Mouse (Mus musculus): Measurements from ENCODE around the gene Rnf227. TPM values are rescaled to one million over a fixed set of nuclear protein-coding genes. Genes with fewer than 3 reads are reported as not detected.

Rnf227 gene
- total and polyA plus RNA-seq, 3 experiments: 0.21 to 0.30 TPM; not detected in 1

- H3K9ac ChIP-seq (ENCODE audit: insufficient read depth, low read depth): no peak overlapping the region
- no peaks in the 10 kb centered on the region for H3K9me3 ChIP-seq (replicated peaks; ENCODE audit: low read length)
- in situ Hi-C loops (cut with MboI; ENCODE audit: low pct_ligation_motif_present, low pct_unique_long_range_greater_than_20kb, low sequenced_read_pairs) (no loop called here), dilution Hi-C loops (cut with MboI; ENCODE audit: extremely low pct_ligation_motif_present, extremely low pct_unique_long_range_greater_than_20kb, low sequenced_read_pairs) (no loop called here)
- peaks cover 39% of the 10 kb centered on the region for H3K27me3 ChIP-seq (replicated peaks)
- no peak overlapping the region for H3K4me3 ChIP-seq (replicated peaks in 1 of 3; ENCODE audit: low read depth in 2 of 3, low read length in 2 of 3, poor library complexity in 1 of 3)
- H3K4me2 ChIP-seq (ENCODE audit: insufficient read depth, low read depth, poor library complexity, severe bottlenecking): no peak overlapping the region
- H3K79me2 ChIP-seq (replicated peaks; ENCODE audit: control insufficient read depth, extremely low read depth, insufficient read depth, poor library complexity, severe bottlenecking): no peaks in the 10 kb centered on the region
- TF ChIP-seq MAX (IDR thresholded peaks at IDR 0.05; ENCODE audit: low read length): no peak
- no peak for TF ChIP-seq RAD21 (IDR thresholded peaks at IDR 0.05; ENCODE audit: low read depth, low read length)
- no peak for TF ChIP-seq MYC (IDR thresholded peaks at IDR 0.05; ENCODE audit: low read depth, low read length)
- TF ChIP-seq POLR2AphosphoS2 (IDR thresholded peaks at IDR 0.05; ENCODE audit: low read depth, low read length): no peak
- TF ChIP-seq SMC3 (IDR thresholded peaks at IDR 0.05; ENCODE audit: low read depth, low read length): no peak
- TF ChIP-seq ZKSCAN1 (IDR thresholded peaks at IDR 0.05; ENCODE audit: borderline replicate concordance, low read depth, low read length): no peak
- no peak for TF ChIP-seq ZMIZ1 (IDR thresholded peaks at IDR 0.05; ENCODE audit: low read depth, low read length)
- no peak for TF ChIP-seq BHLHE40 (IDR thresholded peaks at IDR 0.05; ENCODE audit: low read depth, low read length)
- TF ChIP-seq CTCF (conservative IDR thresholded peaks at IDR 0.05 in 1 of 2, IDR thresholded peaks at IDR 0.05 in 1 of 2; ENCODE audit: low read depth in 2 of 2, low read length in 2 of 2): no peak
- no peak for TF ChIP-seq MXI1 (IDR thresholded peaks at IDR 0.05; ENCODE audit: low read depth, low read length)
- peaks cover 14 to 35% of the 10 kb centered on the region in 2 experiments for H3K4me1 ChIP-seq (ENCODE audit: control insufficient read depth in 1 of 2, insufficient read depth in 2 of 2)
- H3K27ac ChIP-seq (ENCODE audit: insufficient read depth, low read depth): no peak overlapping the region
- no peaks in the 10 kb centered on the region for H3K36me3 ChIP-seq (replicated peaks in 1 of 2; ENCODE audit: control insufficient read depth in 1 of 2, insufficient read depth in 1 of 2, low read length in 1 of 2)
- no peak for DNase-seq (ENCODE audit: extremely low read depth)
These were observed 11.7 kb upstream of the Rnf227 start for GRCm38 (mm10) chr11:69328517-69328916.

GRCm38 (mm10) chr11:69331152-69331551, 9.1 kb upstream of the Rnf227 start:
- H3K79me2 ChIP-seq (replicated peaks; ENCODE audit: control insufficient read depth, extremely low read depth, insufficient read depth, poor library complexity, severe bottlenecking): no peaks in the 10 kb centered on the region
- no peak overlapping the region for H3K9ac ChIP-seq (ENCODE audit: insufficient read depth, low read depth)
- H3K4me2 ChIP-seq (ENCODE audit: insufficient read depth, low read depth, poor library complexity, severe bottlenecking): no peak overlapping the region
- no peak overlapping the region for H3K27ac ChIP-seq (ENCODE audit: insufficient read depth, low read depth)
- no peaks in the 10 kb centered on the region for H3K9me3 ChIP-seq (replicated peaks; ENCODE audit: low read length)
- no peak for DNase-seq (ENCODE audit: extremely low read depth)
- TF ChIP-seq POLR2A (IDR thresholded peaks at IDR 0.05; ENCODE audit: low read depth, low read length): no peak
- no peak for TF ChIP-seq CHD1 (IDR thresholded peaks at IDR 0.05; ENCODE audit: low read depth, low read length)
- no peak for TF ChIP-seq ZC3H11A (IDR thresholded peaks at IDR 0.05; ENCODE audit: low read depth, low read length)
- no peak for TF ChIP-seq USF1 (IDR thresholded peaks at IDR 0.05; ENCODE audit: low read depth, low read length)
- TF ChIP-seq SIN3A (IDR thresholded peaks at IDR 0.05; ENCODE audit: low read length): no peak
- TF ChIP-seq ETS1 (conservative IDR thresholded peaks at IDR 0.05; ENCODE audit: low read depth, low read length): no peak
- no peak for TF ChIP-seq SMC3 (IDR thresholded peaks at IDR 0.05; ENCODE audit: low read depth, low read length)
- TF ChIP-seq MAFK (IDR thresholded peaks at IDR 0.05; ENCODE audit: insufficient replicate concordance, low read length): no peak
- TF ChIP-seq PAX5 (IDR thresholded peaks at IDR 0.05; ENCODE audit: low read length): no peak
- no peak overlapping the region for H3K4me3 ChIP-seq (replicated peaks in 1 of 3; ENCODE audit: low read depth in 2 of 3, low read length in 2 of 3, poor library complexity in 1 of 3)
- dilution Hi-C loops (cut with MboI; ENCODE audit: extremely low pct_ligation_motif_present, extremely low pct_unique_long_range_greater_than_20kb, low sequenced_read_pairs): no loop called here
- H3K36me3 ChIP-seq (replicated peaks in 1 of 2; ENCODE audit: control insufficient read depth in 1 of 2, insufficient read depth in 1 of 2, low read length in 1 of 2): no peaks in the 10 kb centered on the region
- in situ Hi-C loops (cut with MboI; ENCODE audit: low pct_ligation_motif_present, low pct_unique_long_range_greater_than_20kb, low sequenced_read_pairs): loop anchor here (5.0 kb wide), 2 partner anchors 36 to 59 kb away; partner anchors contain the start of gene Chd3
- peaks cover 8 to 19% of the 10 kb centered on the region in 2 experiments for H3K4me1 ChIP-seq (ENCODE audit: control insufficient read depth in 1 of 2, insufficient read depth in 2 of 2)
- H3K27me3 ChIP-seq (replicated peaks): peaks cover 39% of the 10 kb centered on the region

All from CH12.LX (cell line).